Mouse (Mus musculus) intestine, embryonic 16.5 days (tissue): ENCODE results near the gene Itgax. TPM values are rescaled to one million over a fixed set of nuclear protein-coding genes. Genes with fewer than 3 reads are reported as not detected.

ENCODE experiments used
- ATAC-seq: fragments of 200-750 bp; cut with Nextera tagmentation; 2 replicates; pipeline ENCODE4 v1.8.0; 2017; ENCODE audit warnings: moderate TSS enrichment, moderate library complexity
- H3K27ac ChIP-seq: fragments of 300-500 bp; sonication (generic); 2 replicates; pipeline ENCODE4 v1.5.1; 2014; ENCODE audit warnings: mild to moderate bottlenecking, low read length
- H3K27me3 ChIP-seq: fragments of 300-500 bp; sonication (generic); replicated peaks from 2 replicates; pipeline ENCODE4 v1.6.1; 2014; ENCODE audit warnings: low read length, control low read depth, mixed read lengths; ENCODE audit not compliant: control insufficient read depth, insufficient read depth
- H3K36me3 ChIP-seq: fragments of 300-500 bp; sonication (generic); 2 replicates; pipeline ENCODE4 v1.6.1; 2014; ENCODE audit warnings: low read length, control low read depth; ENCODE audit not compliant: control insufficient read depth, insufficient read depth
- H3K4me1 ChIP-seq: fragments of 300-500 bp; sonication (generic); 2 replicates; pipeline ENCODE4 v1.6.1; 2014; ENCODE audit warnings: low read length, control low read depth, mixed read lengths; ENCODE audit not compliant: control insufficient read depth, insufficient read depth
- H3K4me2 ChIP-seq: fragments of 300-500 bp; sonication (generic); 2 replicates; pipeline ENCODE4 v1.6.1; 2014; ENCODE audit warnings: low read depth, low read length, control low read depth
- H3K4me3 ChIP-seq: fragments of 300-500 bp; sonication (generic); 2 replicates; pipeline ENCODE4 v1.5.1; 2014; ENCODE audit warnings: mild to moderate bottlenecking, low read length
- H3K9ac ChIP-seq: fragments of 300-500 bp; sonication (generic); 2 replicates; pipeline ENCODE4 v1.6.1; 2014; ENCODE audit warnings: low read depth, low read length
- H3K9me3 ChIP-seq: fragments of 300-500 bp; sonication (generic); 2 replicates; pipeline ENCODE4 v1.6.1; 2016; ENCODE audit warnings: low read length, control low read depth; ENCODE audit not compliant: control insufficient read depth
- WGBS: fragments of 180-500 bp; shearing (Covaris S2); extraction: QIAGEN DNeasy Blood & Tissue Kit; methylation state at CpG from one replicate; pipeline ENCODE4 v1.1.7; 2014; 5-methylcytosine and 5-hydroxymethylcytosine counted together
- polyA plus RNA-seq: library from polyadenylated mRNA; unstranded; fragments of >200 nt; fragmentation: Nextera tagmentation; extraction: Ambion mirVana; gene quantifications from 2 replicates; pipeline ENCODE4 v1.2.1, GENCODE M21; 2015

Itgax gene
- polyA plus RNA-seq, 1 experiment from 2014 or later, result 0.75 TPM

GRCm38 (mm10) chr7:128114371-128115105 is 14.8 kb upstream of the Itgax start:
- H3K27ac ChIP-seq, result no peak overlapping the region
- H3K4me3 ChIP-seq, result no peak overlapping the region
- H3K36me3 ChIP-seq, result no peaks in the 10 kb centered on the region
- H3K9me3 ChIP-seq, result no peaks in the 10 kb centered on the region
- 90% methylated on average over 11 of the region's 11 CpGs for WGBS
- no peak for ATAC-seq
- no peak overlapping the region for H3K9ac ChIP-seq
- no peak overlapping the region for H3K4me2 ChIP-seq
- H3K4me1 ChIP-seq, result no peaks in the 10 kb centered on the region
- H3K27me3 ChIP-seq, result no peaks in the 10 kb centered on the region

GRCm38 (mm10) chr7:128115211-128115958 is 14.0 kb upstream of the Itgax start:
- no peaks in the 10 kb centered on the region for H3K9me3 ChIP-seq
- no peaks in the 10 kb centered on the region for H3K4me1 ChIP-seq
- no peak overlapping the region for H3K4me2 ChIP-seq
- ATAC-seq, result no peak
- 73% methylated on average over 5 of the region's 5 CpGs for WGBS
- no peaks in the 10 kb centered on the region for H3K27me3 ChIP-seq
- no peak overlapping the region for H3K4me3 ChIP-seq
- H3K27ac ChIP-seq, result no peak overlapping the region
- H3K36me3 ChIP-seq, result no peaks in the 10 kb centered on the region
- no peak overlapping the region for H3K9ac ChIP-seq

- Histone ChIP-seq H3K4me2 (no peak overlapping the region), H3K9ac (no peak overlapping the region), H3K27ac (no peak overlapping the region), H3K4me1 (no peaks in the 10 kb centered on the region), H3K36me3 (no peaks in the 10 kb centered on the region), H3K27me3 (no peaks in the 10 kb centered on the region), H3K9me3 (no peaks in the 10 kb centered on the region), H3K4me3 (no peak overlapping the region)
- no peak for ATAC-seq
- 94% methylated on average over 5 of the region's 5 CpGs for WGBS
These were observed 13.0 kb upstream of the Itgax start for GRCm38 (mm10) chr7:128116396-128116795.

- H3K27ac ChIP-seq, result no peak overlapping the region
- H3K4me1 ChIP-seq, result no peaks in the 10 kb centered on the region
- 84% methylated on average over 6 of the region's 6 CpGs for WGBS
- H3K4me3 ChIP-seq, result no peak overlapping the region
- no peaks in the 10 kb centered on the region for H3K27me3 ChIP-seq
- H3K9me3 ChIP-seq, result no peaks in the 10 kb centered on the region
- no peak overlapping the region for H3K9ac ChIP-seq
- no peak for ATAC-seq
- no peaks in the 10 kb centered on the region for H3K36me3 ChIP-seq
- H3K4me2 ChIP-seq, result no peak overlapping the region
These were observed 9.4 kb upstream of the Itgax start for GRCm38 (mm10) chr7:128119726-128120490.

- whole genome bisulfite sequencing, result 82% methylated on average over 5 of the region's 5 CpGs
- H3K4me1 ChIP-seq, result no peaks in the 10 kb centered on the region
- no peaks in the 10 kb centered on the region for H3K9me3 ChIP-seq
- H3K36me3 ChIP-seq, result no peaks in the 10 kb centered on the region
- H3K4me2 ChIP-seq, result no peak overlapping the region
- no peaks in the 10 kb centered on the region for H3K27me3 ChIP-seq
- H3K4me3 ChIP-seq, result no peak overlapping the region
- H3K9ac ChIP-seq, result no peak overlapping the region
- no peak overlapping the region for H3K27ac ChIP-seq
- ATAC-seq, result no peak
These were observed 2.8 kb downstream of the Itgax start for GRCm38 (mm10) chr7:128132148-128132547.

GRCm38 (mm10) chr7:128133596-128133995 is 4.2 kb downstream of the Itgax start:
- no peak for ATAC-seq
- Histone ChIP-seq H3K9me3 (no peaks in the 10 kb centered on the region), H3K9ac (no peak overlapping the region), H3K36me3 (no peaks in the 10 kb centered on the region), H3K4me2 (no peak overlapping the region), H3K27me3 (no peaks in the 10 kb centered on the region), H3K4me1 (no peaks in the 10 kb centered on the region), H3K4me3 (no peak overlapping the region), H3K27ac (no peak overlapping the region)
- 76% methylated on average over 2 of the region's 2 CpGs for WGBS

GRCm38 (mm10) chr7:128136927-128137326 is 7.6 kb downstream of the Itgax start:
- Histone ChIP-seq H3K9me3 (no peaks in the 10 kb centered on the region), H3K4me2 (no peak overlapping the region), H3K4me1 (no peaks in the 10 kb centered on the region), H3K36me3 (no peaks in the 10 kb centered on the region), H3K4me3 (no peak overlapping the region), H3K27me3 (no peaks in the 10 kb centered on the region), H3K27ac (no peak overlapping the region), H3K9ac (no peak overlapping the region)
- 47% methylated on average over 4 of the region's 4 CpGs for WGBS
- no peak for ATAC-seq

- 92% methylated on average over 6 of the region's 6 CpGs for WGBS
- Histone ChIP-seq H3K27ac (no peak overlapping the region), H3K4me2 (no peak overlapping the region), H3K27me3 (no peaks in the 10 kb centered on the region), H3K4me3 (no peak overlapping the region), H3K36me3 (no peaks in the 10 kb centered on the region), H3K9ac (no peak overlapping the region), H3K9me3 (no peaks in the 10 kb centered on the region), H3K4me1 (no peaks in the 10 kb centered on the region)
- ATAC-seq, result no peak
These were observed 10.3 kb downstream of the Itgax start for GRCm38 (mm10) chr7:128139611-128140010.

- Histone ChIP-seq H3K4me3 (no peak overlapping the region), H3K27ac (no peak overlapping the region), H3K27me3 (no peaks in the 10 kb centered on the region), H3K4me2 (no peak overlapping the region), H3K9me3 (no peaks in the 10 kb centered on the region), H3K36me3 (no peaks in the 10 kb centered on the region), H3K9ac (no peak overlapping the region), H3K4me1 (no peaks in the 10 kb centered on the region)
- peak; percentile 79 for ATAC-seq
- WGBS, result 46% methylated on average over 8 of the region's 8 CpGs
These were observed 21.6 kb downstream of the Itgax start for GRCm38 (mm10) chr7:128150970-128151369.
